Mouse (Mus musculus) testis, adult 2 months (tissue): ENCODE results near the gene Ppt1. TPM values are rescaled to one million over a fixed set of nuclear protein-coding genes. Genes with fewer than 3 reads are reported as not detected.
A peak's percentile ranks its signal among the peaks of the same experiment; 100 is the strongest.
"Not testable (repeated sequence)": the region's sequence is repeated elsewhere in the genome, so short reads cannot be mapped to it uniquely, and the experiment has no call there.

Source experiments
- H3K27ac ChIP-seq: fragments of 200-500 bp; 2 replicates; pipeline ENCODE4 v1.5.1; 2012; ENCODE audit warnings: low read depth, low read length; ENCODE audit not compliant: control insufficient read depth, insufficient read depth
- H3K27me3 ChIP-seq: fragments of 200-500 bp; 2 replicates; pipeline ENCODE4 v1.6.1; 2012; ENCODE audit warnings: mild to moderate bottlenecking, low read length, moderate library complexity; ENCODE audit not compliant: control insufficient read depth, insufficient read depth
- H3K36me3 ChIP-seq: fragments of 200-500 bp; 2 replicates; pipeline ENCODE4 v1.6.1; 2012; ENCODE audit warnings: mild to moderate bottlenecking, low read length; ENCODE audit not compliant: control insufficient read depth, insufficient read depth
- H3K4me1 ChIP-seq: fragments of 200-500 bp; 2 replicates; pipeline ENCODE4 v1.6.1; 2012; ENCODE audit warnings: low read length; ENCODE audit not compliant: control insufficient read depth, insufficient read depth
- H3K4me3 ChIP-seq: fragments of 200-500 bp; 2 replicates; pipeline ENCODE4 v1.5.1; 2012; ENCODE audit warnings: low read depth, mild to moderate bottlenecking, low read length, moderate library complexity, mixed read lengths; ENCODE audit not compliant: control insufficient read depth
- CTCF ChIP-seq: fragments of 200-500 bp; IDR thresholded peaks from 2 replicates; pipeline ENCODE4 v1.5.1; 2012; ENCODE audit warnings: low read depth, mild to moderate bottlenecking, inconsistent platforms, low read length, moderate library complexity; ENCODE audit not compliant: control insufficient read depth, insufficient read depth, insufficient replicate concordance
- POLR2A ChIP-seq: fragments of 200-500 bp; IDR thresholded peaks from 2 replicates; pipeline ENCODE4 v1.6.1; 2012; ENCODE audit warnings: low read depth, mild to moderate bottlenecking, inconsistent platforms, low read length, moderate library complexity; ENCODE audit not compliant: control insufficient read depth
- polyA plus RNA-seq: library from polyadenylated mRNA; depleted of rRNA; stranded (reverse); fragments of >200 nt; gene quantifications from 2 replicates; pipeline ENCODE4 v1.2.3, GENCODE M21; 2012; rRNA removed

Gene Ppt1
- 84.2 and 122 TPM in 2 replicates for polyA plus RNA-seq

GRCm38 (mm10) chr4:122835530-122836402 lies at the start of gene Ppt1:
TSS of gene Ppt1 (plus strand) at chr4:122836242.
- TF ChIP-seq CTCF (no peak), POLR2A (peak; percentile 74)
- Histone ChIP-seq H3K27me3 (no peaks in the 10 kb centered on the region), H3K36me3 (no peaks in the 10 kb centered on the region), H3K4me3 (peak within 1 kb of the TSS; percentile 94), H3K4me1 (peaks cover 6% of the 10 kb centered on the region), H3K27ac (peak within 1 kb of the TSS; percentile 73)

GRCm38 (mm10) chr4:122789335-122790089 lies 46.5 kb upstream of the Ppt1 start:
- no peak overlapping the region for H3K4me3 ChIP-seq
- no peaks in the 10 kb centered on the region for H3K27me3 ChIP-seq
- H3K27ac ChIP-seq, result no peak overlapping the region
- H3K36me3 ChIP-seq, result no peaks in the 10 kb centered on the region
- H3K4me1 ChIP-seq, result no peaks in the 10 kb centered on the region
- TF ChIP-seq CTCF, result no peak
- no peak for TF ChIP-seq POLR2A

- Histone ChIP-seq H3K4me1 (no peaks in the 10 kb centered on the region), H3K4me3 (no peak overlapping the region), H3K27me3 (no peaks in the 10 kb centered on the region), H3K36me3 (no peaks in the 10 kb centered on the region), H3K27ac (no peak overlapping the region)
- TF ChIP-seq CTCF (peak; percentile 64; the same call in 1 of the 2 replicates), POLR2A (no peak)
Observed at GRCm38 (mm10) chr4:122808108-122808507, 27.9 kb upstream of the Ppt1 start.

GRCm38 (mm10) chr4:122811180-122811579 lies 24.9 kb upstream of the Ppt1 start:
- Histone ChIP-seq H3K4me3 (no peak overlapping the region), H3K27ac (no peak overlapping the region), H3K4me1 (no peaks in the 10 kb centered on the region), H3K36me3 (no peaks in the 10 kb centered on the region), H3K27me3 (no peaks in the 10 kb centered on the region)
- TF ChIP-seq POLR2A, result no peak
- no peak for TF ChIP-seq CTCF

- Histone ChIP-seq H3K27me3 (no peaks in the 10 kb centered on the region), H3K36me3 (no peaks in the 10 kb centered on the region), H3K27ac (no peak overlapping the region), H3K4me1 (no peaks in the 10 kb centered on the region), H3K4me3 (no peak overlapping the region)
- TF ChIP-seq POLR2A (no peak), CTCF (no peak)
Observed at GRCm38 (mm10) chr4:122811824-122812223, 24.2 kb upstream of the Ppt1 start.

- no peak for TF ChIP-seq CTCF
- TF ChIP-seq POLR2A, result no peak
- Histone ChIP-seq H3K27ac (no peak overlapping the region), H3K27me3 (no peaks in the 10 kb centered on the region), H3K36me3 (no peaks in the 10 kb centered on the region), H3K4me3 (no peak overlapping the region), H3K4me1 (0 out of 2 replicates have a peak, but pooled peaks cover 2% of the 10 kb centered on the region)
Observed at GRCm38 (mm10) chr4:122816202-122816601, 19.8 kb upstream of the Ppt1 start.

GRCm38 (mm10) chr4:122820941-122821340 lies 15.1 kb upstream of the Ppt1 start:
- H3K27me3 ChIP-seq, H3K4me3 ChIP-seq, H3K36me3 ChIP-seq, H3K4me1 ChIP-seq: not testable (repeated sequence)
- H3K27ac ChIP-seq, result peak overlapping the region; percentile 72
